Mouse (Mus musculus) megakaryocyte progenitor cell, adult 5-6 weeks (primary cell): Measurements from ENCODE around the gene Dhx32. TPM values are rescaled to one million over a fixed set of nuclear protein-coding genes. Genes with fewer than 3 reads are reported as not detected.
A peak's percentile ranks its signal among the peaks of the same experiment; 100 is the strongest.

Experiments used
- ATAC-seq: replicated peaks from 2 replicates; pipeline ENCODE4 v1.8.0; 2016; ENCODE audit warnings: mild to moderate bottlenecking, moderate TSS enrichment, inconsistent platforms; ENCODE audit not compliant: poor library complexity
- total RNA-seq, 2 experiments: library from RNA; stranded (forward) in 1 of 2; stranded (reverse) in 1 of 2; fragments of 157-497, 149-512 nt in 1 of 2; fragments of 200-1000 nt in 1 of 2; gene quantifications; 2 replicates each; pipeline versions ENCODE4 v1.2.3 to v1.2.4; 2015 to 2017

Dhx32 gene
- total RNA-seq, 2 experiments from 2014 or later, result 11.0 to 23.6 TPM

DNA sequence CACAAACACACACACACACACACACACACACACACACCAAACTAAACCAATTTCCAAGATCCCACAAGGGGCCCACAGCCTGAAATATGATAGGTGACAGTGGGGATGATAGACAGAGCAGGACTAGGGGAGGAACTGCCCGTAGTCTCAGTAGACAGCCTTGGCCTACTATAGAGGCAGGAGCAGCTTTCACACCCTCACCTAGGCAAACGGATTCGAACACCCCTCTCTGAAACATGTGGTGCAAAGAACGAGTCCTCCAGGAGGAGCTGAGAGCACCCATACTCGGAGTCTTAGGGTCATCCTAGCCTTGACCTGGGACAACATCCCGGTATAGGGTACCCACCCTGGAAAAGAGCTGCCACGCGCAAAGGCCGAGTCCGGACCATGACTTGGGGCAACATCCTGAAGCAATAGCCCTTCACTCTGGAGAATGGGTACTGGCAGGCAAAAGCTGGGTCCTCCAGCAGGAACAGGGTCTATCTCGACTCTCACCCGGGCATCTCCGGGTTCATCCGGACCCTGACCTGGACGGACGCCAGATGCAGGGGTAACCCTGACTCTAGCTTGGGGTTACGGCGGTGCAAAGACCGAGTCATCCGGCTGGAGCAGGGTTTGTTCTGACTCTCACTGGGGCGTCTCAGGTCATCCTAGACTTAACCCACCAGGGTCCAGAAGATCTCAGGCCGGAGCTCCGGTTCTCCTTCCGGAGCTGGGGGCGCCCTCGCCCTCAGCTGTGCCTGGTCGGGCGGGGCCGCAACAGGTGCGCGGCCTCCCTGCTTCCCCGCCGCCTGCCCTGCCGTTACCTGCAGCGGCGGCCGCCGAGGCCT lies 6.5 kb downstream of the Dhx32 start:
- peak; percentile 38 for ATAC-seq

DNA sequence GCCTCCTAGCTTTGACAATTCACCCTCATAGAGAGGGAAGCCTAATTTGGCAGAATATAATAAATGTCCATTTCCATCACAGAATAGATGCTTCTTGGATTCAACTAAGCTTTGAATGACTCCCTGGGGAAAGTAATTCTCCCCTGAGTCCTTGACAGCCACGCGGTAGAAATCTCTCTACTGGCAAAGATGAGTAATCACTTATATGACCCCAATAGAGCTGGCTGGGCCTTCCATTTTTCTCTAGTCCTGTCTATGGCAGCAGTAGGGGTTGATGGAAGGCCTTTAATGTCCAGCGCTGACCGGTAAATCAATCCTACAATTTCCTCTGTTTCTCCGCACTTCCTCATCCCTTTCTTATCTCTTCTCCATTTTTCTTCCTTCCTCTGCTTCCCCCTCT lies 7.3 kb downstream of the Dhx32 start:
- no peak for ATAC-seq

DNA sequence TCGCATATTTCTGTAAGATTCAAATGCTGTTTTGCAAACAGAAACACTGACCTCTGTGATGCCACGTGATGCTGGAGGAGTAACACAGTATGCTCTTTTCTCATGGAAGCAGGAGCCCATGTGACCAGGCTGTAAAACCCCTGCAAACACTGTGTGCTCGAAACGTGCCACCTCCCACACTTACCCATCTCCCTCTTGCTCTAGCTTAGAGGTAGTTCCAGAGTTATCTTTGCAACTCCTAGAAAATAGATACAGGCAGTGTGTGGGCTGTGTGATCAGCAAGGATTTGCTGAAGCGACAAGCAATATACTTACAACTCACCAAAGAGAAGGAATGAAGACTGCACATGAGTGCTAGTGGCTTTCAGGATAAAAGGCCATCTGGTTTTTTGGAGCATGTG lies 14.0 kb downstream of the Dhx32 start:
- no peak for ATAC-seq

DNA sequence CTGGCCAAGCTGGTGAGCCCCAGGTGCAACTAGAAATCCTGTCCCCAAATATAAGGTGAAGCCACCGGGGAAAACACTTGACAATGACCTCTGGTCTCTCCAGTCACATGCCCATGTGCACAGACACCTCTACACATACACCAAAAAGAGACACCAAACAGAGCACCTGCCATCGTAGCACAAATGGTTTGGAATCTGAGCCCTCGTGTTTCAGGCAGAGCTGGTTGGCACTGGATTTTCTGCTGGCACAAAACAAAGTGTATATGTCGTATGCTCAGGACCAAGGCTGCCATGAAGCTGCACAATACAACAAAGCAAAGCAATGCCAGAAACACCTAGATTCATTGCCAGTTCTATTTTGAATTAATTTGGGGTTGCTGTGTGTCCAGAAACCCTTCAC lies 14.5 kb downstream of the Dhx32 start:
- ATAC-seq, result no peak

DNA sequence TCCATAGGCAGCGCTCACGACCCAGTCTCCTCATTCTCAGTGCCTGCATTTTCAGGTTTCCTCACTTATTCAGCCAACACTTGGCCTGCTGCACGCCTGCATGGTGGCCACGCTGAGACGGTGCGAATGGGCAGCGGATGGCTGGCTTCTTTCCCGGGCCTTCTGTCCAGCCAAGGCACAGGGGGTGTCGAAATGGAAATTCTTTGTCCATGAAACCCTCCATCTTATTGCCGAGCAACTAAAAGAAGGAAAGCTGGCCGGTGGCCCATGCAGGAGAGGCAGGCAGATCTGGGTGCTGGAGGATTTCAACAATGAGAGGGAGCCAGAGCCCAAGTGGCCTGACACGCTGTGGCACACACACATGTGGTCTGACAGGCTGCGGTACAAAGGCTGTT lies 16.7 kb downstream of the Dhx32 start:
- no peak for ATAC-seq

- ATAC-seq, result no peak
Measured at GRCm38 (mm10) chr7:133765240-133765848, 17.2 kb downstream of the Dhx32 start.

DNA sequence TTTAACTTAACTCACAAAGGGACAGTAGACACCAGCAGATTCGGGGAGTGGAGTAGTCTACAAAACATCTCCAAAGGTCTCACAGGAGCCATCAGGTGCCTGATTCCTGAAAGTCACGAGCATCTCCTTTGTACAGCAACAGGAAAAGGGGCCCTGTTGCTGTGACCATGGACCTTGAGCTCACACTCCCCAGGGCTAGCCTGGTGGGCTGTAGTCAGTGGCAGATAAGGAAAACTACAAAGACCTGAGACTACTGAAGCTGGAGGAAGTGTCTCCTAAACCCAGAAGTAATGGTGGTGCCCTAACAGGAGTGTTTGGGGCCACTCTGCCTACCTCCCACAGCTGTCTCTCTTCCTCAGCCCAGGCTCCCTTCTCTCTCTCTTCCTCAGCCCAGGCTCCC lies 18.1 kb downstream of the Dhx32 start:
- ATAC-seq, result no peak

GRCm38 (mm10) chr7:133762696-133763095 lies 19.8 kb downstream of the Dhx32 start:
- no peak for ATAC-seq

DNA sequence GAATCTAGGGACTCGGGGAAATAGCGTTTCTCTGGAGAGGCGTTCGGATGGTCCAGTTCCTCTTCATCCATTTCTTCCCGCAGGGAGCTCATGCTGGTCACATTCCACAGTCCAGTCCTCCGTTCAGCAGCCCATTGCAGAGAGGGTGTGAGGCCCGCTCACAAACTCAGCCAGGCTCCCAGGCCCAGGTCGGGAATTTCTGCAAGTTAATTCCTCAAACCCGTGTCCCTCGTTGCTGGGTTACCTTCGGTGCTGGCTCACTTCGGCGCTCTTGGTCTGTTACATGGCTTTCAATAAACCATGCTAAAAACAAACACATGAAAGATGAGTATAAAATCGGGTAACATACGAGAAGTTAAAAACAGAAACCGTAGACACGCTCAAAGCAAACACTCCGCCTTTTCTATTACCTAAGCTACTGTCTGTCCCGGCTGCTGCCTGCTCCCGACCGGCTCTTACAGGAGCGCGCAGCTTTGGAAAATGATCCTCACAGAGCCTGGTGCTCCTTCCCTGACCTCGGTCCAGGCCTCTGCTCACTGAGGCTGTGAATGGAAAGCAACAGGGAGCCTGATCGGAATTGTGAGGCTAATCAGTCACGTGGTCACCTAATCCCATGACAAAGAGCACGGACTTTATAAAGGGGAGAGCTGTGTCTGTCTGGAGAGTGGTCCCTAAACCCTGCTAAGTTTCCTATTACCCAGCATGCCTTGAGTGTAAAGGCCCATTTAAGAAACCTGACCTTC lies 22.7 kb downstream of the Dhx32 start:
- ATAC-seq, result no peak

- no peak; the same call in 1 of the 2 replicates for ATAC-seq
Measured at GRCm38 (mm10) chr7:133758716-133759115, 23.8 kb downstream of the Dhx32 start.

GRCm38 (mm10) chr7:133757961-133758455 lies 24.5 kb downstream of the Dhx32 start:
- ATAC-seq, result peak; percentile 46

- ATAC-seq, result no peak
Measured at GRCm38 (mm10) chr7:133751163-133751562, 31.4 kb downstream of the Dhx32 start.

GRCm38 (mm10) chr7:133750666-133751065 lies 31.9 kb downstream of the Dhx32 start:
- ATAC-seq, result no peak

DNA sequence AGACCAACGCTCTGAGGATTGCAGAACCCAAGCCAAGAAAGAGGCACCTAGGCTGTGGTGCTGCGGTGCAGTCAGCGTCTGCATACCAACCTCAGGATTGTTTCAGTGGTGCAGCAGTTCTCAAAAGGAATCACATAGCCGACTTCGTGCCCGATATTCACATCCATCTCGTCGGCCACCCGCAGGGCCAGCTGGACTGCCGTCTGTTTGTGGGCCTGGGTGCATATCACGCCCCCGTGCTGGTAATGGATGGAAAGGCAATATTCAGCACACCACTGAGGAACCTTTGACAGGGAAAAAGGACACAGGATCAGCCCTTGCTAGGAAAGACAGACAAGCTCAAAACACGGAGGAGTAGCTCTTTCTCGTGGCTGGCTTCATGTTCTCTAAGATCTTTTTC lies 33.8 kb downstream of the Dhx32 start:
- ATAC-seq, result no peak

- no peak for ATAC-seq
Measured at GRCm38 (mm10) chr7:133747372-133747771, 35.2 kb downstream of the Dhx32 start.

DNA sequence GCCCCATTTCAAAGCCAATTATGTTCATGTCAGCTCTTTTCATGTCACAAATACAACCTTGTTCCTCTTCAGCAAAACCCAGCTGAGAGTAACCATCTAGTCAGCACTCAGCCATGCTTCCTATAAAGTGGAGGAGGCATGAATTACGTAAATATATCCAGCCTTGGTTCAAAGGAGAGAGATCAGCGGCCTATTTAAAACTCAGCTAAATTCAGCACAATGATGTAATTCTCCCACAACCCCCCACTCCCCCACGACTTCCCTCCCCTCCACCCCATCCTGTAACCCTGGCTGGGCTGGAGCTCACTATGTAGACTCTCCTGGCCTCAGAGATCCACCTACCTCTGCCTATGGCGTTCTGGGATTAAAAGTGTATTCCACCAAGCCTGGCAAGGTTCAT lies 37.8 kb downstream of the Dhx32 start:
- 0 out of 2 replicates have a peak, but pooled peaks have one; percentile 9 for ATAC-seq

DNA sequence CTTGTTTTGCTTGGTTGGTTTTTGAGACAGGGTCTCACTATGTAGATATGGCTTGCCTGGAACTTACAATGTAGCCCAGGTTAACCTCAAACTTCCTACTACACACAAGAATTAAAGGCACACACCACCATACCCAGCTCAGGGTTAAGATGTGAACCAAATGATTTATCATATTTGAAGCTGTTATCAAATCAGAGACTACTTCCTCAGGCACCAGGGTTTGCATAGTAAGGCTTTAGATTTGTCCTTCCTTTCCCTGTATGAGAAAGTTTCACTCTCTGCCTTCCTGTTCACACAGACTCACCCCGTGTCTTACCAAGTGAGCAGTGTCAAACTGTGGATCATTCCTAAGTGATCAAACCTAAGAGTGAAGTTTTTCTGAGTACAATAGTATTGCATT lies 38.3 kb downstream of the Dhx32 start:
- ATAC-seq, result no peak

DNA sequence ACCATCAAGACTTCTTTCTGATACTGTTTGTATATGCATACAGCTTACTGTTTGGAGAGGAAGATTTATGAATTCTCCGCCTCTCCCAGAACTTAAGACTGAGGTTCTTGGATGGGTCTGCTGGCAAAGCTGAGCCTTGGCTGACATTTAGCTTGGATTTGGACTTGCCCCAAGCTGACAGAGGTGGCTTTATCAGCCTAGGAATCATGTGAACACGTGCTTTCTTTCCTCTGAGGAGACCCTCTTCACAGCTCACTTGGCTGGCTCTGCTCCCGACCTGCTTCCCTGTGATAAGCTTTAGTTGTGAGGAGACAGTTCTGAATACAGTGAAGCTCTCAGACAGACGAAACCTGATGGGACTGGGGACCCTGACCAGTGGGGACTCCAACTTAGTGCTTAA lies 38.9 kb downstream of the Dhx32 start:
- no peak for ATAC-seq

DNA sequence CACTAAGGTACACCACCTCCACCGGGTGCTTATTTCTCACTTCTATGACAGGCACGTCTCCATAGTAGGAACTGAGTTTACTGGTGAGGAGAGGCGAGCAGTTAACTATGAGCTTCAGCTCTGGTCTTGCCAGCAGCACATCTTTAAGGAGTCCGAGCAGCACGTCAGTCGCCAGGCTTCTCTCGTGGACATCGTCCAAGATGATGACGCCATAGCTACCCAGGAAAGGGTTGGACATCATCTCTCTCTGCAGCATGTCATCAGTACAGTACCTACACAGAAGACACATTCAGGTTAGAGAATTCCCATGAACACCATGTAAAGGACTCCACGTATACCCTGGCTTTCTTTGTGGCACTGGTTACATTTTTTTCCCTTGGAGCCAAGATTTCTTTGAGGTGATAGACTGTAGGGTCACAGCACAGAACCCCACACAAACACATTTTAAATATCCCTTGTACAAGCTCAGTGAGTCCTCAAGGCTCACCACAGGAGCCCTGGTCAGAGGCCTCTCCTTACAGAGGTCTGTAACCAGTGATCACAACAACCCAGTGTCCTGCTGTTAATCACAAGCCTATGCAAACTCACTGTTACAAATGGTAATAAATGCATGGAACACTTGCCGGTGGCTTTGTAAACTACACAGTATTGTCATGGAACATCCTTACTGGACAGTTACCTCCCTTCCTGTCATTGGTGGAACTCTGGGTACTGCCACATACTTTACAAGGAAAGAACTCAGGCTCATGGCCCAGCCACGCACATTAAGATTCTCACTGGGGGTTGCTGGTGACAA lies 39.8 kb downstream of the Dhx32 start:
- ATAC-seq, result no peak

DNA sequence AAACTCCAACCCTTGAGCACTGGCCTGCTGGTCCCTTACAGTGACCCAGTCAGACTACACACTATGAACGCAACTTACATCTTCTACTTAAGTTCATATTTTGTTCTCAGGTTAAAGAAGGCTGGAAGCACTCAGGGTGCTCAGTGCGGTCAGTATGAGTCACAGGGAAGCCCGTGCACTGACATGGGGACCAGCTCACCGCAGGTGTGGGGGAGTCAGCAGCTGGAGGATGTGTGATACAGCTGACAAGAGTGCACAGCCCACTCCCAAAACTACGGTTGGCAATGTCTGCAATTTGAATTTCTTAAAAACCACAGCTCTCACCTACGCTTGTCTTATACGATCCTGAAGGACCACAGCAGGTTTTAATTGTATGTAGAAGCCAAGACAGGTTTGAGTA lies 42.0 kb downstream of the Dhx32 start:
- ATAC-seq, result no peak
